Mouse (Mus musculus) fibroblast of lung, adult 2 months (primary cell): ENCODE data around the gene Emg1.

Experiments
- DNase-seq: peaks from one replicate; pipeline ENCODE4 v3.0.0-alpha.2; 2011; ENCODE audit warnings: low read depth

The Emg1 gene

DNA sequence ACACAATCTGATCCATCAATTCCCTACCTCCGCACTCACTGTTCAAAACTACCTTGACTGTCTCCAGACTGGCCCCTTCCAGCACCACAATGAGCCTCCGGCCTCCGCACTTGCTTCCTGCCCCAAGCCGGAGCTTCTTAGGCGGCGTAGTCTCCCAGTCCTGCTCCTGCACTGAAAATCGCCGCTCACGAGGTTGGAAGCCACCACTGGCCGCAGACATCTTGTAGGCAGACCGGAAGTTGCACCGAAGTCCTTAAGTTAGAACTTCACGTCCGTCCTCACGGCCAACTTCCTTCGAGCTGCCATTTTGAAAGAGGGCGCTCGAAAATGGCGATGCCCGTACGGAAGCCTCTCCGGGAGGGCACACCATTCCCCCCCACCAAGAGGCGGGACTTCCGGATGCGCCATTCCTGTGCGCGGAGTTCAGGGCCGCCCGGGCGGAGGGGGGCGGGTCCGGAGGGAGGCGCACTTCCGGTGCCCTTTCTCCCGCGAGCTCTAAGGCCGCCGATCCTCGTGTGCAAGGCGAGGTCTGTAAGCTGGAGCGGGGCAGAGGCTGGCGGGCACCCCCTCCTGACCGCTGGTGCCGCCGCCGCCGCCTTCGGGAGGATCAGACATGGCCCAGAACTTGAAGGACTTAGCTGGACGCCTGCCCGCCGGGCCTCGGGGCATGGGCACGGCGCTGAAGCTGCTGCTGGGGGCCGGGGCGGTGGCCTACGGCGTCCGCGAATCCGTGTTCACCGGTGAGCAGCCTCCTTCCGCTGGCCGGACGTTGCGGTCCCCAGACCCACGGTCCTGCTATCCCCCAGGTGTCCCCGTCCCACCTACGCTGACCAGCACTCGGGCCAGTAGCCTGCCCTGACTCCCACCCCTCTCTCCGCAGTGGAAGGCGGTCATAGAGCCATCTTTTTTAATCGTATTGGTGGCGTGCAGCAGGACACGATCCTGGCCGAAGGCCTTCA, at the start of gene Emg1, which contains the start of gene Phb2:
TSS of gene Emg1 (minus strand) at position 355 of the 959 bp plus-strand sequence.
TSS of gene Phb2 (plus strand) at position 513 of the 959 bp plus-strand sequence.
- peak; percentile 94 for DNase-seq

DNA sequence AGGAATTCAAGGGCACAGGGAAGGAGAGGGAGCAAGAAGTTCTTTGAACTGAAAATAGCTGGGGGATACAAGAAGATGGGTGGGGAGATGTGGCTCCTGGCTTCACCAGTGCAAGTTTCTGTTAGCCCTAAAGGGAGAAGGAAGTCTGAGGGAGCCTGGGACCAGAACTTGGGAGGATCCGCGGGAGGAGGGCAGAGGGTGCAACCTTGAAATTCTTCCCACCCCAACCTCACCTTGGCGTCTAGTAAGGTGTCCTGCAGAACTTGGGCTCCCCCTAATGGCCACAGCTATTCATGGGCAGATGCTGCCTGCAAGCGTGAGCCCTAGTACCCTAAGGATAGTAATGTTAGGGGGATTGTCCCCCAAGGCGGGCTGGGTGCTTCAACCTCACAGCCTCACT, 47.3 kb upstream of the Emg1 start:
- DNase-seq: peak; percentile 46

DNA sequence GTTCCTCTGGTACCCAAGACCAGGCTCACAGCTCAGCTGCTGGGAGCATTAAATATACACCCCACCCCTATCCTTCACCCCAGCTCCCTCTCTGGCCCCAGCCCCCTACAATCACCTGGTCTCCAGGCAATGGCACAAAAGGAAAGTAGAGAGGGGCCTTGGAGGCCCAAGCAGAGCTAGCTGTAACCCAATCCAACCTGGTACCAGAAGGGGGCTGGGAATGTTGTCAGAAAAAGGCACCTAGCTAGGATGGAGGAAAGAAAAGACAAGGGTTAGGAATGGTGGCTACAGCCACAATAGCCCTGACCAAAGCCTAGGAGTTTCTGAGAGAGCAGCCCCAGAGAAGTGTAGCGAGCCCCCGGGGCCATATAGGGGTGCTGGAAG, 46.9 kb upstream of the Emg1 start:
- DNase-seq: no peak

DNA sequence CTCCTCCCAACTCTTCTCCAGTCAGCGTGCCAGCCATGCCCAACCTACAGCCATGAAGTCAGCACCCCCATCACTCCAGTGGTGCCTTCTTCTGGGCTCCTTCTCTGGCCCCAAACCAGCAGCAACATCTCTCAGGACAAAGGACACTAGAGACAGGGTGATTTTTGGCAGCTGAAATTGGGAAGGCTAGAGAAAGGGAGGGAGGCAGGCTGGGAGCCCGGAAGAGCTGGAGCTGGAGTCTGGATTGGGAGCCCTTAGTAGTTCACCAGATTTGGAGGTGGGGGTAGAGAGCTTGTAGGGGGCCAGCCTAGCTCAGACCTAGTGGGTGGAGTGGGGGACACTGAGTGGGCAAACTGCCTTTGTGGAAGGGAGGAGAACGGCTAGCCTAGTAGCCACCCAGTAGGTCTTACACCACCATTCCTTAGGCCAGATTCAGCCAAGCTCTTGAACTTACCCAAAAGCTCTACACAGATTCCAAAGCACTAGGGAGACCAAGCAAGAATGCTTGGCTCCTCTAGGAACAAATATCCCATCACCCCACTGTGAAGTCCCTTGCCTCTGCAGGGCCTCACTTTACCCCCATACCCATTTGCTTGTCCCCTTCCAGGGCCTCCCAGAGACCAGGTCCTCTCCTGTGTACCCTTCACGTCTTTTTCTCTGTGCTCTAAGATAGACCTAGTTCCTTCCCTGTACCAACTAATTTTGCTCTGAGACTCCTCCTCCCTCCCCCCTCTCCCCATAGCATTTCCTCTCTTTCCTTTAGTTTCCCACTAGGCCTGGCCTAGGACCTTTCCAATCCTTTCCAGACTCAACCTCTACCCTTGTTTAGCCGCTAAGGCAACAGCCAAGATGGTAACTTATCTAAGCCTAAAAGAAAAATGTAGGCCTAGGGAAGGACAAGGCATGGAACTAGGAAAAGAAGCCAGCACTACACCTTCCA, 46.2 kb upstream of the Emg1 start:
- peak; percentile 27 for DNase-seq

DNA sequence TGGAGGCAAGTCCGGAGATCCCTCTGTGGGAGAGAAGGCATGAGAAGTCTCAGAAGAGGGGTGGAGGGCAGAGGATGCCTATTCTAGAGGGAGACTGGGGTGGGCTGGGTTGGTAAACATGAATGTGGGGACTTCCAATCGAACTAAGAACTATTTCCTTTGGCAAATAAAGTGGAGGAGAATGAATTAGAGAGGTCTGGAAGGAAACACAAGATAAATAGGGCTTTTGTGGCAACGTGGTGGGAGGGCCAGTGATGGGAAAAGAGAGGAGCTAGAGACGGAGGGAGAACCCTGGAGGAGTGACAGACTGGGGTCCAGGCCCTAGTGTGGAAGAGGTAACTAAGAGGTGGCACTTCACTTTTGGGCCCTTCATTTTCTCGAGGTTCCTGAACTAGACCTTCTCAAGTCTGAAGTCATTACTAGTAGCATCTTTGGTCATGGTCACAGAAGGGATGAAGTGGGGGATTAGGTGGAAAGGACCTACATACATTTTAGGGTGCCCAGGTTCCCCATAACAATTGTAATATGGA, 45.4 kb upstream of the Emg1 start:
- no peak for DNase-seq

DNA sequence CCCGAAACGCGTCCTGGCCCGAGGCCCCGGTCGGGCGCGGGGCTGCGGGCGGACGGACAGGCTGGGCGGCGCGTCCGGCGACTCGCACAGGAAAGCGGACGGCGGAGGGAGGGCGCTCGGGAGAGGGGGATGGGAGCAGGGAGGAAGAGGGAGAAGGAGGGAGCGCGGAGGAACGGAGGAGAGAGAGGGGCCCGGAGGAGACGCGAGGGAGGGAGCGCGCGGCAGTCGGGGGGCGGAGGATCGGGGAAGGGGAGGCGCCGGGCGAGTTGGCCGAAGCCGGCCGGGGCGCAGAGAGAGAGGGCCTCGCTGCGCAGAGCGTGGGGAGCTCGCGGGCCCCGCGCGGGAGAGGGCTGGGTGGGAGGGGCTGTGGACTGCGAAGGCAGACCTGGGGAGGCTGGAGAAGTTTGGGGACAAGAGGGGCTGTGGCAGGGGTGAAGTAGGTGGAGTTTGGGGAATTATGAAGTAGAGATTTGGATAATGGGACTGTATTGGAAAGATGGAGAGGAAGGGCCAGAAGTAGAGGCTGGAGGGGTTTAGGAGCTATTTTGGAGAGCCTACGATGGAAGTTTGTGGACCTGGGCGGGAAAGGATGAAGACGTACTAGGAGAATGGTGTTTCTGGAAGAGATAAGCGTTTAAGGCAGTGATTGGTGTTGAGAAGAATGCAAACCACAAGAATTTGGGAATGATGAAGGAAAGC, 44.8 kb upstream of the Emg1 start:
- peak; percentile 36 for DNase-seq

DNA sequence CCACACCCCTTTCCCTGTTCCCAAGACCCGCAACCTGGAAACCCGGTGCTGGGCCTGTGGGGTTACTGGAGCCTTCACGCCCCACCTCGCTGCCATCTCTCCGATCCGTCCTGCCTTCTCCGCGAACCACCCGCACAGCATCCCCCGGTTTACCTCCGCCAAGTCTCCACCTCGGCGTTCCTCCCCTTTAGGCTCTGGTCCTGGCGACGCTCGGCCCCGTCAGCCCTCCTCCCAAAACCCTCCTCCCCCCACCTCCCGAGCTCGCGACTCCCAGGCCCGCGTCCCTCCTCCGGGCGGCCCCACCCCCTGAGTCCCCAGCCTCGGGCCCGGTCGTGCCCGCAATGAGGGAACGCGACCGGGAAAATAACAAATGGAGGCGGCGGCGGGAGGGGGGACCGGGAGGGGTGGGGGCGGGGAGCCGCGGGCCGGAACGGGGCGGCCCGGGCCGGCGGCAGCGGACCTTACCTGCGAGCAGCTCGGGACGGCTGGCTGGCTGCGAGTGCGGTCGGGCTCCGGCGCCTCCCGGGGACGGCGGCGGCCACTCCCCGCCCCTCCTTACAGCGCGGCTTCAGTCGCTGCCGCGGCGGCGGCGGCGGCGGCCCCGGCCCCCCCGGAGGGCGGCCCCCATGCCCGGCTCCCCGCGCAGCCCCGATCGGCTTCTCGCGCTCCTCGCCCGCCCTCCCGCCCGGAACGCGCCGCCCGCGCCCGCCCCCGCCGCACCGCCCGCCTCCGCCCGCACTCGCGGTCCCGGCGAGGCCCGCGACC, 44.0 kb upstream of the Emg1 start, which contains the start of the genes Gm45234 and Atn1:
TSS of gene Gm45234 (minus strand) at position 191 of the 765 bp plus-strand sequence.
TSS of gene Atn1 (minus strand) at position 694 of the 765 bp plus-strand sequence.
- DNase-seq: no peak

DNA sequence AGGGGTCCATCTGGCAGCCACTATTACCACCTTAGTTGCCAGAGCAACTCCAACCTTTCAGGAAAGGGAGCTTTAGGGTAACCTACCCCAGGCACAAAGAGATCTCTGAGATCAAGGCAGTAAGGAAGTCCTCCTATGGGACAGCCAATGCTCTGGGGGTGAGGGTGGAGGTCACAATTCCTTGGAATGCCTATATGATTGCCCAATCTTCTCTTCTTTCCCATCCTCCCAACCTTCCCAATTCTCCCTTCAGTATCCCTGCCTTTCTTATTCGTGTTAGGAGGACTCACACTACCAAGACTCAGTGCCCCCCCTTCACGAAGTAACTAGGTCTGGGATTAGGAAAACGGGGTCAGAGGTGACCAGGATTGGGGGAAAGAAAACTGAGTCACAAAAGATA, 43.3 kb upstream of the Emg1 start:
- no peak for DNase-seq

DNA sequence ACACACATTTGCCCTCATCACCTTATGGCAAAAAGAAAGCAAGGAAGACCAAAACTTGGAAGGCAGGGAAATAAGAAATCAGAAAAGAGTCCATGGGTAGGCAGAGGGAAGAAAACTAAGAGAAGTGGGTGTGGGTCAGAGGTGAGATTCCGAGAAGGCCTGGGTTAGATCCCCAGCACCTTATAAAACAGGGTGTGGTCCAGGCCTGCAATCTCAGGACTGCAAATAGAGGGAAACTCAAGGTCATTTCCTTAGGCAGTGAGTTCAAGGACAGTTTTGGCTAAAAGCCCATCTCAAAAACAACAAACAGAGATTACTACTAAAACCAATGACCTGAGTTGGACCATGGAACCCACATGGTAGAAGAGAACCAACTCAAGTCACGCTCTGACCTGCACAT, 41.9 kb upstream of the Emg1 start:
- no peak for DNase-seq

DNA sequence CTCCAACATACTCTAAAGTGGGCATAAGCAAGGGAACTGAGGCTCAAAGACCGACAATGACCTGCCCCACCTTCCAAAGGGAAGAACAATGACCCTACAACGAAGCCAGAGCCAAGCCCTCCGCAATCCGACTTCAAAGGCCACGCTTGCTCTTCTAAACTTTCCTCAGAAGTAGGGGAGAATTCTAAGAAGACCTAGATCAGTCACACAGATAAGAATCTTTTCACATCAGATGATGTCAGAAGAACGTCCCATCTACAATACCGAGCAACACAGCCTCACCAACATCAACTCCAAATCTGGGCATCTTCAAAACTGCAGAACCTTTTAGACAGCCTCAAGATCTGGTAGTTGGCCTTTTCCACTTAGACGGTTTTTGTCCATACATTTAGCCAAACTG, 38.4 kb upstream of the Emg1 start:
- no peak for DNase-seq

DNA sequence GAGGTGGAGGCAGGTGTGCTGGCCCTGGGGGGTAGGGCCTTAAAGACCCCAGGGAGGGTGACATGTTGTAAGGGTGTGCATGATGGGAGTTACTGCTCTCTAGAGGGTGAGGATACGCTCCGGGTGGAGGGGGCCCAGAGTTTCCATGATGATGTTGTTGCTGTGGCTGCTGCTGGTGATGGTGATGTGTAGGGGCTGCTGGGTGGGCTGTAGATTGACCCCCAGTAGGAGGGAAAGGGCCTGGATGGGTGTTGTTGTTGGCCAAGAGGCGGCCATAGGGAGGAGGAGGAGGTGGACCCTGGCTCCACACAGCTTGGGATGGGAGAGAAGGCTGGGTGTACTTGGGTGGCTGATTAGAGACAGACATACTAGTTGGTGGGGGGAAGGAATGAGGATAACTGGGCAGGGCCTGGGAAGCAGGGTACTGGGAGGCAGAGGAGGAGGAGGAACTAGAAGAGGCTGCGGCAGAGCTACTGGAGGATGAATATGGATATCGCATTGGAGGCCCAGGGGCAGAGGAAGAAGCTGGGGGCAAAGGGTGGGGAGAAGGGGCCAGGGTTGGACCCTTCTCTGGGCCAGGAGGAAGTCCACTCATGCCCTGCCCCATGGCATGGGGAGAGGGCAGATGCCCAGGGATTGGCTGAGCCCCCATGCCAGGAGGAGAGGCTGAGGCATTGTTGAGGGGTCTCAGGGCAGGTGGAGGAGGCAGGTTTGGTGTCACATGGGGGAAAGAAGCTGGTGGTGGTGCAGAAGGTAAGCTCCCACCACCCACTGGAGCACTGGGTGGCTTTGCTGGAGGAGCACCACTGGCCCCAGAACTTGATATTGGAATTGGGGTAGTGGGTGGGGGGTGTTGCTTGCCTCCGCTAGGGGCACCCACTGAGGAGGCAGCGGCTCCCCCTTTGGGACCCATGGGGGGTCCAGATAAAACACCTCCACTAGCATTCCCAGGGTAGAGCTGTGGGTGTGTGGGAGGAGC, 35.0 kb upstream of the Emg1 start:
- DNase-seq: no peak

DNA sequence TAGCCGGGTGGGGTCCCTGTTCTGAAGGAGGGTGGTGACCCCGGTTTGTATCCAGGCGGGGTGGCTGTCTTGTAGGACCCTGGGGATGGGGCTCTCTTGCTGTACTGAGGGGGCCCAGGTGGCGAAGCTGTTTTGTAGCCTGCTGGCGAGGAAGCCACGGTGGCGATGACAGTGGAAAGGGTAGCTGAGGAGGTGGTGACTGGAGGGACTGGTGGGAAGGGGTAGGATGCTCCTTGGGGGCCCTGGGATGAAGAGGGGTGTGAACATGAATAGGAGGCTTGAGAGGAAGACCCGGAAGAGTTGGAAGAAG, 34.3 kb upstream of the Emg1 start:
- no peak for DNase-seq

DNA sequence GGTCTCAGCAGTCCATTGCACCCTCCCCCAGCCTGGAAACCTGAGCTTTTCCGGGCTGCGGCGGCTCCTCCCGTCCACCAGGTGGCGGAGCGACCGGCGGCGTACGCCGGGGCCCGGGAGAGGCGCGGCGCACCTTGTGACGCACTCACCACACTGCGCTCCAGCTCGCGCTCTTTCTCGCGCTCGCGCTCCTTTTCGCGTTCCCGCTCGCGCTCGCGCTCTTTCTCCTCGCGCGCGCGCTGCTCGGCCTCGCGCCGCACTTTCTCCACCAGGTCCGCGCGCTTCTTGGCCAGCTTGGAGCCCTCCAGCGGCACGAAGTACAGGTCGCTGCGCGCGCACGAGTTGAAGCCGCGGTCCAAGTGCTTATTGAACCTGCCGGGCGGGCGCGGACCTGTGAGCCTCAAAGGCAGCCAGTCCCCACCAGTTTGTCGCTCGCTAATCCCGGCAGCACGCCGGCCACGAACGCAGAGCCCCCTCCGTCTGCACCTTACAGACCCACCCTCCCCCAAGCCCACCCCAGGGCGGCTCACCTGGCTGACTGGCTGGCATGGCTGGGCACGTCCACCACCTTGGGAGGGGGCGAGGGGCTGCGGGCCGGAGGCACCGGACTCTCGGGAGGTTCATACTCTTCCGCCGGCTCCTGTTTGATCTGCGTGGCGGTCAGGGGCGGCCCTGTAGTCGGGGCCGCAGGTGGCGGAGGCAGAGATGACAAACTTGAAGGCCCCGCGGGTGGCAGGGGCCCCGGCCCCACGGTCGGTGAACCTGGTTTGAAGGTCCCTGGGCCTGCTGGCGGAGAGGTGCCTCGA, 33.7 kb upstream of the Emg1 start:
- peak; percentile 83 for DNase-seq

DNA sequence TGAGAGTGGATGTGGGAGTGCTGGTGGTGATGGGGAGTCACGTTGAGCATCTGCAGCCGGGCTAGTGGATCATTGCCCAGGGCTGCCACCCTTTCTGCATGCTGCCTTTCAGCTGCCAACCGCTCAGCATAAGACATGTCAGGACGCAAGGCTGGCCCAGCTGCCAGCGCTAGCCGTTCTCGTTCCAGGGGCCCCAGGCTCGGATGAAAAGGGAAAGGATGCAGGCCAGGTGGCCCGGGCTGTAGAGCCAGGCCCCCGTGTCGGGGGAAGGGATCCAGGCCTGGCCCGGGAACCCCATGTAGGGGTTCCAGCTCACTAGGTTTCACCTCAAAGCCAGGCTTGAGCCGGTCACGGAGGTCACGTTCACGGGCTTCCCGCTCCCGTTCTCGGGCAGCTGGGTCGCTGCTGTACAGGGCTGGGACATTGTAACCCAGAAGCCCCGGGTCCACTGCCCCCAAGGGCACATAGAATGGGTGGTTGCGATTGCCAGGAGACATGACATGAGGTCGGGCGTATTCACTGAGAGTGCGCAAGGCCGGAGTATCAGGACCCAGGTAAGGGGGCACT, 32.9 kb upstream of the Emg1 start:
- no peak for DNase-seq

DNA sequence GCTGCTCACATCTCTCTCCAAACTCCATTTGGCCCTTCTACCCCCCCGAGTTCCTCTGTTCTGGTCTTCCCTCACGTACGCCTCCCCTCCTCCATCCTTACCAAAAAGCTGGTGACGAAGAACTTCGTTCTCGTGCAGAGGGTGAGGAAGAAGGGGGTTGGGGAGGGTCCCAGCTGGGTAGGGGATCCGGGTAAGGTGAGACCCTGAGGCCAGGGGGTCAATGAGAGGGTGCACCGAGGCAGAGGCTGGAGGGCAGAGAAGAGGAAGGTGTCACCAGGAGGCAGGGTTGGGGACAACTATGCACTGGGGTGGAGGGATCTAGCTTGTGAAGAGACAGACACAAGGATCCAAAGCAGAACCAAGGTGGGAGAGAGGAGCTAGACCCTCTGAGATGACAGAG, 31.7 kb upstream of the Emg1 start:
- no peak for DNase-seq

DNA sequence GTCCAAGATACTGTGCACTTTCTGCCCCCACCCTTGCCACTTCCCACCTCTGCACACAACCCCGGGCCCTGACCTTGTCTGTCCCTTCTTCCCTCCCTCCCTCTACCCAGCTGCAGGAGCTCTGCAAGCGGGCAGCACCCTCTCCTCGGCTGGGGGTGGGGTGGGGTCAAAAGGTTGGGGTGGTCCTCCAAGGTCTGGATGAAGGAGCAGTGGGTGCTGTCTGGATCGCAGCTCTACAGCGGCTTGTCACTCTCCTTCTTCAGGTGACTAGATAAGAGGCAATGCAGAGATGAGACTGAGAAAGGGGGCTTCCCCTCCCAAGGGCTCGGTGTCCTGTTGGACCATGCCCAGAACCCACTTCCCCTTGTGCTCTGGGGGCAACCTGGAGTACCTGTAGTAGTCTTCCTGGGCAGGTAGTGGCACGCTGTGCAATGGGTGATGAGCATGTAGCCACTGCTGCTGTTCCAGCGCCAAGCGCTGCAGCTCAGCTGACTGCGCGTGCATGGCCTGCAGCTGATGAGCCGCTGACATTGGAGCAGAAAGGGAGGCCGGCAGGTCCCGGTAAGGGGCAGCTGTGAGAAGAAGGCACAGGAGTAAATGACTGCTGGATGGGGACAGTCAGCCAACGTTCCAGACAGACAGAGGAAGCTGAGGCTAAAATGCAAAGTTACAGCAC, 31.0 kb upstream of the Emg1 start:
- no peak for DNase-seq

DNA sequence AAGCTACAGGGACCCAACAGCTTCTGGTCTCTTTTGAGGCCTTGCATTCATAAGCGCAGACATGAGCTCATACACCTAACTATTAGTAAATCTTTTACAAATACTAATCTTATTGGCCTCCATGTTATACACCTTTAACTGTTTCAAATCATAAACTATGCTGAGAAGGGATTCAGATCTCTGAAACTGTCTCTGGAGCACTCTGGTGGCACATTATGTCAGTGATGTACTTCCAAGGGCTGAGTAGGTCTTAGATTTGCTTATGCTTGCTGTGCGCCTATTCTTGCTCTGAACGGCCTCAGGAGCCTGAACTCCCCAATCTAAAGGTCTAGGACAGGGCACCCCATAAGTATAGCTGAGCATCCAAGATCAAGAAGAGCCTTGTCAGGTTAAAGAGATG, 29.9 kb upstream of the Emg1 start:
- no peak for DNase-seq
